Mouse (Mus musculus) v-Abl transformed pro-B cells (cell line): ENCODE results near the gene Srpr.

Source experiments
- in situ Hi-C, 2 experiments: fragments of 400-800 bp; cut with MboI; formaldehyde crosslinking; loops; one replicate each; pipeline ENCODE4 v1.15.1; 2025; ENCODE audit not compliant: unreplicated experiment in 2 of 2

The Srpr gene

DNA sequence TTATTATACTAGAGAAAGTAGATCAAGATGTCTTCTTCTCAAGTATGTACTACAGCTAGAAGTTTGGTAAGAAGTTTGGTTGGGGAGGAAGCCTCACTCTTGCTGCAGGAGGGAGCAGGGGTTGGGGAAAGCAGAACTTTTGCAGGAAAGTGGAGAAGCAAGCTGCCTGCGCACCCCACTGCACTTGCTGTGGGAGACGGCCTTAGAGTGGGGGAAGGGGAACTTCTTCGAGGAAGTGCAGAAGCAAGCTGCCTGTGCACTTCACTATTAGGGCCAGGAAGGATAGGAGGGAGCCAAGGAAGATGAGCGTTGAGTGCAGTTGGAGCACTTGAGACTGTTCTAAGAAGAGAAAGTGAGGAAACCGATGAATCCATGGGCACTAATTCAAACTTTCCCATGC lies 16.6 kb upstream of the Srpr start:
- in situ Hi-C loops, result loop anchor here in 1 of 2 experiments (10.0 kb wide), 1 partner anchor 381 kb away; no protein-coding TSS in a partner anchor

DNA sequence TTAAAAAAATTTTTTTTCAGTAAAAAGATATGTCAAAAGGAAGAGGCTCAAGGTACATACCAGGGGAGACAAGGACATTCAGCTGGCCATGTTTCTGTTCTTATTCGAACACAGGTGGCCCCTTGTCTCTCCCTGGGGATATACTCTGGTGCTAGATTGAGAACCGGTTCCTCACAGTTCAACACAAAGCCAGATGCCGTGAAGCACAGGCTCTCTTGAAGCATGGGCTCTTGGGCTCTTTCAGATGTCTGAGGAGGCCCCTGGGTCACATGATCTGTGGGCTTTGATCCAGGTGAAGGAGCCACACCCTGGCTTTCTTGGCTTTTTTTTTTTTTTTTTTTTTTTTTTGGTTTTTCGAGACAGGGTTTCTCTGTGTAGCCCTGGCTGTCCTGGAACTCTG lies 13.5 kb upstream of the Srpr start:
- in situ Hi-C loops, result loop anchor here in 1 of 2 experiments (10.0 kb wide), 1 partner anchor 378 kb away; no protein-coding TSS in a partner anchor

DNA sequence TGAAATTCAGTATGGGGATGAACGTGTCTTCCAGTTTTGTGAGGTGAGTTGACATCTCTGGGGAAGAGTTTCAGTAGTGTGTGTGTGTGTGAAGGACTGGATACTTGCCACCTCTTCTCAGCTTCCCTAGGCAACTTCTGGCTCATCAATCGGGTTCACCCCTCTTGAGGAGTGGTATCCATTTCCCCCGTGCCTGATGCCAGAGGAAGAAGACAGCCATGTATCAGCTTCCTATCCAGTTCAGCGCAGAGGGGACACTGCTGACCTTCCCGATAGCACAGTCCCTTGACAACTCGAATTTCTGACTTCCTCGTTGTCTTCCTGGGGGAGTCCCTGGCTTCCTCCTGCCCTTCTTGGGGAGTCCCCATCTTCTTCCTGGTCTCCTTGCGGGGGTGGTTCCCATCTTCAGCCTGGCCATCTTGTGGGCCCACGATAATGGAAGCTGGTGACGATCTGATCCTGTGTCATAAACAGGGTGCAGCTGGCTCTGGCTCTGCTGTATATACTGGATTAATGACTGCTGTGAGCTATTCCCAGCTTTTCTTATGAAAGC lies 12.5 kb upstream of the Srpr start:
- in situ Hi-C loops, result loop anchor here in 1 of 2 experiments (10.0 kb wide), 1 partner anchor 377 kb away; no protein-coding TSS in a partner anchor

DNA sequence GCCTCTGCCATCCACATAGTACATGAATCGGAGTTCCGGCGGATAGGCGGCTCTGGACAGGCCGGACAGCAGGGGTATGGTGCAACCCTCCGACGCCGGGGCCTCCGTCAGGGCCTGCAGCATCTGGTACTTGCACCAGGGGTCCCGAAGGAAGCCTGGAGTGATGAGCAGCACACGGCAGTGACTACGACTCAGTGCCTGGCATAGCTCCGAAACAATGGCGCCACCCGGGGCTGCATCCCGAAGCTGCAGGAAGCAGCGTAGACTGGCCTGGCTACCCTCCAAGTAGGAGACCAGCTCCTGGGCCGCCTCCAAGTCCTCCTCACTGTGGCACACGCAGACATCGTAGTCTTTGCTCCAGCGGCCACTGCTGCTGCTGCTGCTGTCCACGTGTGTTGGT lies 11.3 kb upstream of the Srpr start:
- in situ Hi-C loops, result loop anchor here in 1 of 2 experiments (10.0 kb wide), 1 partner anchor 376 kb away; no protein-coding TSS in a partner anchor

DNA sequence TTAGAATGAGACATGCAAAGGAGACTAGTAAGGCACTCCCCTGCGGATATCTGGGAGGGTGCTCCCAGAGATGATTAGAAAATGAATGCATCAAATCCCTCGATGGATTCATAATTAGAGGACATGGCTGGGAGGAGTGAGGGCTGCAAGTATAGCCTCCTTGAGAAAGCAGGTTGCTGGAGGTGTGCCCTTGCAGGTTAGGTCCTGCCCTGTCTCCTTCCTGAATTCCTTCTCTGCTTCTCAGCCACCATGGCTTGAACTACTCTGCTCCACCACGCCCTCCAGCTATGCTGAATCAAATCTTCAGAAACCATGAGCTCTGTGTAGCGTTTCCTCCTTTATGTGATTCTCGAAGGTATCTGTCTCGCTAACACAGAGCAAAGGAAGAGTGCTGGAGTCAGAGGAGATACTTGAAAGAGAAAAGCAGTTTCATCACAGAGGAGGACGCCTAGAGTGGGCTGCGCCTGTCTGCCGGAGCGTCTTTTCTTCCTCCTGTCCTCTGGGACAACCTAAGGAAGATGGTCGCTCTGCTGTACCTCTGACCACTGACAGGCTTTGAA lies 6.9 kb upstream of the Srpr start:
- in situ Hi-C loops, result no loop called here

DNA sequence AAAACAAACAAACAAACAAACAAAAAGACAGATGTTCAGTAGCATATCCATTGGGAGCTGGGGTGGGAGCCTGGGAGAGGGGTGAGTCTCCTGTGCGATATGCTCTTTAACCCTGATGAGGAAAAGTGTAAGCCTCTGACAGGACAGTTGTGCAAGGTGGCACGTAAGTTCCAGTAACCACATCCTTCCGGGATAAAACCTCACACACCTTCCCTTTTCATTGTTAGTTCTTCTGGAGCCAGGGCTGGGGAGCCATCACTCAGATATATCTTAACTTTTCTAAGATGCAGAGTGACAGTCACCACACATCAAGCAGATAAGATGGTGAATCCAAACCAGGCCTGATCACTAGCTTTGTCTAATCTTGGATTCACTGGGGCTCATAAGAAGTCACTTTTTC lies 5.9 kb upstream of the Srpr start:
- in situ Hi-C loops, result no loop called here

DNA sequence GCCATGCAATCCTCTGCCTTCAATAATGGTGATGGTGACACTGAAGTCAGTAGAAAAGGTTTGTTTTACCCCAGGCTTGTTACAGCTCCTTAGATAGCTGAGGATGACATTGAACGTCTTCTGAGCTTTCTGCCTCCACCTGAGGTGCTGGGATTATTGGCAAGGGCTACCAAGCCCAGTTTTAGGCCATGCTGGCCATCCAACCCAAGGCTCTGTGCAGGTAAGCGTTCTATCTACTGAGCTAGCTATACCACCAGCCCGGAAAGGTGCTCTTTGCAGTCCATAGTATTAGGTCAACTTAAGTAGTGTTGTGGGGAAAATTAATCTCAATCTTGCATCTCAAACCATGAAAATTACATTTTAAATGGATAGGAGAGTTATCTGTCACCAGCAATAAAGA lies 2.4 kb upstream of the Srpr start:
- in situ Hi-C loops, result no loop called here

DNA sequence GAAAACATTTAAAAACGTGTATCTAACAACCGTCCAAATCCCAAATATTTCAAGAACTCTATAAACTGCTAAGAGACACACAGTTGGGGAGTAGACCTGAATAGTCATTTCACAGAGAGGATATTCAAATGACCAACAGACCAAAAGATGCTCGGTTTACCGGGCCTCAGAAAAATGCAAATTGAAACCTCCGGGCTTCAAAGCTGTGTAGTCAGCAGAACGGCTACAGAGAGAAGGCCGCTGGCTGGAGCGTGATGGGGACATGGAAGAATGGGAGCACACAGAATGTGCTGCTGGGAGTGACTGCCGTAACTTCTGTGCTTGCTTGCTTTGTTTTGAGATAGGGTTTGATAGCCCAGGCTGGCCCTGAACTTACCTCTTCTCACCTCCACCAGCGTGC lies 1.6 kb upstream of the Srpr start:
- in situ Hi-C loops, result no loop called here

DNA sequence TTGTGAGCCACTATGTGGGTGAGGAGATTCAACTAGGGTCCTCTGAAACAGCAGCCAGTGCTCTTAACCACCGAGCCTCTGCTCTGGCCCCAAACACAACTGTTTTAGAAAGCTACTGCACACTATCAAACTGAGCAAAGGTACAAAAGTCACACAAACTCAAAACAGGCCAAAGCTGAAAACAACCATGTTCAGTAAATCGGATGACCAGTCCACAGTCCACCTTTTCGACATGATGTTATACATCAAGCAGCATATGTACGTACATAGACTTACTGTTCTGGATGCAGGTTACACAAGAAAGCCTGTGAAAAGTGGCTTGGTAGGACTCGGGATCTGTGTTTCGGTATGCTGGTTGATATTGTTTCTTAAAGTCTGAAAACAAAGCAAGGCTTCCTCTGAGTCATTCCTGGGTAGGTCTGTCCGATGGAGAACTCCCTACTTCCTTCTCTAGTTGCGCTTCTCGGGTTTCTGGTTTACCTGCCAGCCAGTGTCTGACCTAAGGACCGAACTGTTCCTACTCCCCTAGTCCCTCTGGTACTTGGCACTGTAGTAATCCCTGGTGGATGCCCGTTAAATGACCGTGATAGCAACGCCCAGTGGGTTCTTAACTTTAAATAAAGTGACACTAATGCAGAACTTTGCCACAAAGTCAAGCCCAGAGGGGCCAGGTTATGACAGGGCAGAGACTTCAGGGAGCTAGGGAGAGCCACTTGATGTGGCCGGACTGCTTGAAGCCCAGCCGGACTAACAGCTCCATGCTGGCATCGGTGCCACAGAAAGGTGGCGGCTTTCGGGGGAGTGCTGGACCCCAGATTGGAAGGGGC lies 817 bp upstream of the Srpr start:
- in situ Hi-C loops, result no loop called here

DNA sequence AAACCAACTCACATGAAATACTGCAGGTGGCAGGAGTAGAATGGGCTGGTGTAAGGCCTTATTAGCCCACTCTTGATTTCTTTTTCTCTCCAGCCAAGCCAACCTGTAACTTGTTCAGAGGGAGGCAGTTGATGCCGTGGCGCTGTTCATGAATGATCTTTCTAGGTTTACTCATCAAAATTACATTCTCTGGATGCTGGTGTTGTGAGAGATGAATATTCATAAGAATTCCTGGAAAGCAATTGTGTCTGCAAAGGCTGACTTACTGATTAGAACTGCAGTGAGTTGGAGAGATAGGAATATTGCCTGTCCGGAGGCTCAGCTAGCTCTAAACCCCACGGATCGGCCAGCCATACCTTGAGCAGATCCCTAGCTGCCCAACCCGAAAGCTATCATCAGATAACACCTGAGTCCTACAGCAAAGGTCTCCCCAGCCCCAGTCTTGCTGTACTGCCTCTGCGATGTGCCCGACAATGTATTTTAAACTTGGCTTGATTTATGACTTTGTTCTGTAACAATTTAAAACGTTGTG lies 620 bp downstream of the Srpr start:
- in situ Hi-C loops, result loop anchor here in 1 of 2 experiments (10.0 kb wide), 1 partner anchor 364 kb away; no protein-coding TSS in a partner anchor

DNA sequence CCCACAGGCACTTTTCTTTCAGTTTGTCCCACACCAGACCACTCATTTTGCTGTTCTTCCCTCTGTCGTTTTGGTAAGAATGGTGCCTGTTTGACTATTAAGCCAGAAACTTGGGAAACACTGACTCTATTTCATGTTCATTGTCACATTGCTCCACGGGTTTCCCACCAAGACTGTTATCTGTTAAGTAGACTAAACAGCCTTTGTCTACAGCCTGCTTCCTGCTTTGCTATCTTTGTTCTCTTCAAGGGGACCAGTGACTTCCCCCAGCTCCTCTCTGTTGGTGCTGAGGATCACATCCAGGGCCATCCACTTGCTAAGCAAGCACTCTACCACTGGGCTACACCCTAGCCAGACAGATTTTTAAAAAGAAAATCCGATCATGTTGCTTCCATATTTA lies 3.6 kb downstream of the Srpr start:
- in situ Hi-C loops, result loop anchor here in 1 of 2 experiments (10.0 kb wide), 1 partner anchor 361 kb away; no protein-coding TSS in a partner anchor

DNA sequence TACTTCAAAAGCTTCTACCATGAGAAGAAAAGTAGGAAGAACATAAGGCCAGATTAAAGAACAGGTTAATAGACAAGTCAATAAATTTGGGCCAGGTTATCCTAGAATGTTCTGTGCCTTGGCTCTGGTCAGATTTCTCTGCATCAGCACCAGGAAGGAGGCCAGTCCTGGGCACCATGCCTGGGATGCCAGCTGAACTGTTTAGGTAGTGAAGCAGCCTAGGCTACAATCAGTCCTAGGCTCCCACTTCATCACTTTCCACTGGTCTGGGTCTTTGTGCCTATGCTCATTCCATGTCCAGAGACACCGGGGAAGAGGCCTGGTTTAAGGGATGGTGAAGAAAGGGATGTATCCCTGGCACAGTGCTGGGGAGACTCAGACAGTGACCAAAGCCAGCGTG lies 4.4 kb downstream of the Srpr start:
- in situ Hi-C loops, result loop anchor here in 1 of 2 experiments (10.0 kb wide), 1 partner anchor 360 kb away; no protein-coding TSS in a partner anchor

DNA sequence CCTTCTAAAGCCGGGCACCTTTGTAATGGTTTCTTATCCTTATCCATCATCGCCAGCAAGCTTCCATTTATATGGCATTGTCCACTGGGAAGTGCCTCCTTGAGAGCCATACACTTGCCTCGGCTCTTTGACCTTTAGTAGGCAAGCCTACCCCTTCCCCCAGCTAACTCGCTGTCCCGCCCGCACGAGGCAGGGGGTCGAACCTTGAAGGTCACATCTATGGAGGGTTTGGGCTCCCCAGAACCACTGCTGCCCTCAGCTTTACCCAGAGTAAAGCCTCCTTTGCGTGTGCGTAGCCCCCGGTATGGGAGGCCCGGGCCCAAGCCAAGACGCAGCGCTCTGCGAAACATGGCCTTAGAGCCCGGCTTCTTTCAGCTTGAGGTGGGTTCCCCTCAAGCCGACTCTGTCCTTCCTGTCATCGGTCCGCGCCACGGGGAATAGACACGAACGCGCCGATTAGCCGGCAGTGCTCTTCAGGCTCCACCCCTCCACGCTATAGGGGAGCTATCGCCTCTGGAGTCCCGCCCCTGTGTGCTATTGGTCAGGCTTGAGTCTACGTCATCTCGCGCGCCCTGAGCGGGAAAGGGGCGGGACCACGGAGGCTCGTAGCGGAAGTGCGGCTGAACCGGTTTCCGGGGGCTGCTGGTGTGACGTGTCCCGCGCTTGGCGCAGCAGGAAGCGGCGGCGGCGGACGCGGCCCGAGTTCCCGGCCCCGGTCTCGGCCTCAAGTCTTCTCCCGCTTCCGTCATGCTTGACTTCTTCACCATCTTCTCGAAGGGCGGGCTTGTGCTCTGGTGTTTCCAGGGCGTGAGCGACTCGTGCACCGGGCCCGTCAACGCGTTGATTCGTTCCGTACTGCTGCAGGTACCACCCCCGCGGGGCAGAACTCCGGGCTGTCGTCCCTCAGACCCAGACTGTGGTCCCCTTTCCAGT lies 10.8 kb downstream of the Srpr start, which contains the start of gene Foxred1:
TSS of gene Foxred1 (minus strand) at position 514 of the 933 bp plus-strand sequence.
- in situ Hi-C loops, result loop anchor here (5.0 kb wide), 2 partner anchors 34 to 56 kb away; partner anchors contain the start of genes Fam118b (in 2 of the 2), Rpusd4 (in 2 of the 2) and Dcps (in 1 of the 2)

DNA sequence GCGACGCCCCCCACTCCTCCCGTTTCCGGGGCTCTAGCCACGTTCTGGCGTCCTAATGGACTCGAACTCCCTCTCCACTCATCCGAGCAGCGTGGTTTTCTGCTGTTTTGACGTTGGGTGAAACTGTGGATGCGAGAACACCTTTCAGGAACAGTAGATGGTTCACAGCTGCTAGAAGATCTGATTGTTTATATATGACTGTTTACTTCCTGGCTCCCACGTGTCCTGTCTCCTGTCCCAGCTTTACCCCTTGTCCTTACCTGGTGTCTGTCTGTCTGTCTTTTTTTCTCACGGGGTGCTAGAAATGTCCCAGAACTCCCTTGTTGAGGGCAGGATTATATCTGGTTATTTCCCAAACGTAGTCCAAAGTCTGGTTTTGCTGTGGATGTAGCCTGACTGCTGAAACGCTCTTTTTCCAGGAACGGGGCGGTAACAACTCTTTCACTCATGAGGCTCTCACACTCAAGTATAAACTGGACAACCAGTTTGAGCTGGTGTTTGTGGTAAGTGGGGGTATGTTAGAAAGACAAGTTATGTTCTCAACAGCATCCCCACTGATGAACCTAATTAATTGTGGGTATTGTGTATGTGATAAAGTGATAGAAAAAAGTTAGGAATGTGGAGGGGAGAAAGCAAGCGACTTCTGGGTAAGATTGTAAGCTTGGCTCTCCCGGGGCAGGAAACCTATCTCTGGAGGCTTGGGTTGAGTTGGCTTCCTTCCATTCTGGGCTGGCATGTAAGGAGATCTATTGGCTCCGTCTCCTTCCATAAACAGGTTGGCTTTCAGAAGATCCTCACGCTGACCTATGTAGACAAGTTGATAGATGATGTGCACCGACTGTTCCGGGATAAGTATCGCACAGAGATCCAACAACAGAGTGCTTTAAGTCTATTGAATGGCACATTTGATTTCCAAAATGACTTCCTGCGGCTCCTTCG lies 11.9 kb downstream of the Srpr start:
- in situ Hi-C loops, result loop anchor here (5.0 kb wide), 2 partner anchors 35 to 55 kb away; partner anchors contain the start of genes Fam118b (in 2 of the 2), Rpusd4 (in 2 of the 2) and Dcps (in 1 of the 2)

DNA sequence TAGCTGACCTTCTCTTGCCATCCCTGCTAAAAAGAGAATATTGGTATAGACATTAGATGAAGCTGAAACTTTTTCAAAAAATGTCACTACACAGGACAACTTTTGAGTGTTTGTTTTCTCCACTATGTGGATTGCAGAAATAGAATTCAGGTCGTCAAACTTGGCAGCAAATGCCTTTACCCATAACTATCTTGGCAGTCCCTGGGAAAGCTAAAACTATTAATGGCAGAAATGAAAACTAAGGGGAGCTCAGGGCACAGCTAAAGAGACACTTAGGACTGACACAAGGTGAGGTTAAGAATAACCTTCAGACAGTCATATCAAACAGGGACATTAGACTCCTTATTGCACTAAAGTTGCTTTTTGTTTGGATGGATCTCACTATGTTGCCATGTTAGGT lies 18.0 kb downstream of the Srpr start:
- in situ Hi-C loops, result no loop called here

DNA sequence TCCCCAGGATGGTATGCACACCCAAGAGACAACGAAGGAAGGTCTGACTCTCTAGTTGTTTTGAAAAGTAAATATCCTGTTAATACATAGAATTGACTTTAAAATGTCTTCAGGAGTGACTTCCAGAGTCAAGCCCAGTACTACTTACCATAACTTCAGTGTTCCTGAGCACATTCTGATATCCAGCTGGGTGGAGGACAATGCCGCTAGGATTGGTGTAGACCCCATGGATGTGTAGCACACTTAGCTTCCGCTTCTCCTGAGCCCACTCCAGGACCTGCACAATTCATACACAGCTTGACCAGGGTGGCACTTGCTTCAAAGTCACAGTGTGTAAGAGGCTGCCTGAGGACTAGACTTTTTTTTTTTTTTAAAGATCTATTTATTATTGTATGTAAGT lies 23.5 kb downstream of the Srpr start:
- in situ Hi-C loops, result no loop called here

DNA sequence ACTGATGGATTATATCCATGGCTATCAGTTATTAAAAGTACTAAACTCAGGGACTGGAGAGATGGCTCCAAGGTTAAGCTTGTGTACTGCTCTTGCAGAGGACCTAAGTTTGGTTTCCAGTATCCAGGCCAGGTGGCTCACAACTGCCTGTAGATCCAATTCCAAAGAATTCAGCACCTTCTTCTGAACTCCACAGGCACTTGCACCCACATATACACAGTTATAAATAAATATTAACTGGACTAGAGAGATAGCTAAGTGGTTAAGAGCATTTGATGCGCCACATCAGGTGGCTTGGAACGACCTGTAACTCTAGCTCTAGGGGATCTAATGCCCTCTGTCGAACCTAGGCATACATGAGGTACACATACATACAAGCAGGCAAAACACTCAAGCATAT lies 28.7 kb downstream of the Srpr start:
- in situ Hi-C loops, result no loop called here

DNA sequence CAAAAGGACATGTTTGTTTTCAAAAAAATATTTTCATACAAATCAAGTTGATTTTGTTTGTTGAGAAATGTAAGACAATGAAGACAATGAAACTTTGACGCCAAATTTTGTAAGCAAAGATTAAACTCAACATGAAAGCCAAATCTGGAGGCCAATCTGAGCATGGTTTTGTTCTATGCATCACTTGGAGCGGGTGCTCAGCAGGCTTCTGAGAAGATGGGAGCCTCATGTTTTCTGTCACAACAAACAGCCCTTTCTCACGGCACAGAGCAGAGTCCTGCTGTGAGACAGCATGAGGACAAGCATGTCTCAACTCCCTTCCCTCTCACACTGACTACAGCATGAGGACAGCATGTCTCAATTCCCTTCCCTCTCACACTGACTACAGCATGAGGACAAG lies 36.0 kb downstream of the Srpr start:
- in situ Hi-C loops, result no loop called here

DNA sequence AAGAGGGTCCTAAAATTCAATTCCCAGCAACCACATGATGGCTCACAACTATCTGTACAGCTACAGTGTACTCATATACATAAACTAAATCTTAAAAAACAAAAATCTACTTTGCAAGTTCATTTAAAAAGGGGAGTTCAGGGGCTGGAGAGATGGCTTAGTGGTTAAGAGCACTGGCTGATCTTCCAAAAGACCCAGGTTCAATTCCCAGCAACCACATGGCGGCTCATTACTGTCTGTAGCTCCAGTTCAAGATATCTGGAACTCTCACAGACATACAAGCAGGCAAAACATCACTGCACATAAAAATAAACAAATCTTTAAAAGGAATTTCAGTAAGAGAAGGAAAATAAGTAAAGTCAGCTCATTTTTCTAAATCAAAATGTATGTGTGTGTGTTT lies 38.4 kb downstream of the Srpr start:
- in situ Hi-C loops, result no loop called here
